Comparison of ENCODE assay signal across 17 mouse cellular contexts in the genomic region with DNA sequence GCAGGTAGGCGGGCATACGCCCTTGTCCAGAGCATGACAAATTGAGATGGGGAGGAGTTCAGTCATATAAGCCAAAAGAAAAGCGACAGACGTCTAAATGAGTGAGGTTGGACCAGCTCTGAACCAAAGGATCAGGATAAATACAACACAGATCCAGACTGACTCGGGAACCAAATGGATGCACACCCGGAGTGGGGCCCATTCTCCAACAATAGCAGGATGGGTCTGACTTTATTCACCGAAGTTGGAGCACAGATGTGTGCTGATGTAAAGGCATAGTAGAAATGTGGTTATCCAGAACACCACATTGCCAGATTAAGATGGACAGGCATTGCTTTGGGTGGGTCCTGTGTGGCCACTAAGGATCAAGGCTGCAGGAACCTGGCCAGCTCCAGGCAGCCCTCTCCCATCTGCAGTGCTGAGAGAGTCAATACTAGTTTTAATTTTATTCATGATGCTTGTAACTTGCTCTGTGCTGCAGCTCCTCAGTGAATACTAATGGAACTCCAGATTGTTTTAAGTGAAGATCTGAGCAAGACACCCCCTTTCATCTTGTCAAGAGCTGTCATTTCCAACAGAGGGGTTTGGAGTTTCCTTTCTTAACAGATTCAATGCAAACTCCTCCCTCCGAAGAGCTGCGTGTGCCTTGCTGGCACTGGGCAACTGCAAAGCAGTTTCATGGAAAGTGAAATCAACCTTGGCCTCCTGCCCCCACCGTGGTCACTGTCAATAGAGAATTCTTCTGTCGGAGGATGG.
DNase-seq lines count a peak whose midpoint lies in the region; ATAC-seq and TF ChIP-seq lines count a peak whose summit lies in the region.
"Had no signal": no experiment of that assay in that cellular context is flagged by ENCODE, and none has a peak within 500 bp of the region (broad histone marks: within the 10 kb centered on the region; RNA-seq: fewer than 3 reads in every experiment).

No protein-coding gene starts in this region.

- no peak overlapping the region for H3K9ac ChIP-seq in midbrain, embryonic 14.5 days (replicated peaks; ENCODE audit: low read length)
- no peak overlapping the region for H3K9ac ChIP-seq in intestine, embryonic 16.5 days (ENCODE audit: low read depth, low read length)
- no peak overlapping the region for H3K9ac ChIP-seq in intestine, embryonic 15.5 days
- H3K9ac ChIP-seq: embryonic facial prominence, embryonic 15.5 days; limb, embryonic 15.5 days; lung, embryonic 14.5 days had no signal

- 56% methylated on average over 11 of the region's 11 CpGs for WGBS in hindbrain, embryonic 10.5 days
- WGBS in midbrain, embryonic 14.5 days: 31% methylated on average over 11 of the region's 11 CpGs
- WGBS in intestine, embryonic 16.5 days: 71% methylated on average over 11 of the region's 11 CpGs
- 76% methylated on average over 11 of the region's 11 CpGs for WGBS in intestine, embryonic 15.5 days

- peak; percentile 43; the same call in 1 of the 2 replicates for ATAC-seq in midbrain, embryonic 14.5 days (ENCODE audit: low FRiP score, low TSS enrichment)
- ATAC-seq in intestine, embryonic 16.5 days: no peak
- no peak for ATAC-seq in intestine, embryonic 15.5 days
- ATAC-seq: activated CD4-positive, CD25-positive, alpha-beta regulatory T cell, adult 4 months had no signal

- H3K27ac ChIP-seq in layer of hippocampus, adult 2 months: peak overlapping the region; percentile 48
- H3K27ac ChIP-seq in hindbrain, embryonic 10.5 days: peak overlapping the region; percentile 64
- H3K27ac ChIP-seq in midbrain, embryonic 14.5 days (replicated peaks; ENCODE audit: low read depth, low read length): 0 out of 2 replicates have a peak overlapping the region, but pooled peaks have one; percentile 9
- no peak overlapping the region for H3K27ac ChIP-seq in intestine, embryonic 16.5 days (ENCODE audit: low read length)
- no peak overlapping the region for H3K27ac ChIP-seq in intestine, embryonic 15.5 days
- H3K27ac ChIP-seq: embryonic facial prominence, embryonic 15.5 days; left cerebral cortex, adult 2 months; limb, embryonic 15.5 days had no signal

- no peaks in the 10 kb centered on the region for H3K27me3 ChIP-seq in hindbrain, embryonic 10.5 days (ENCODE audit: insufficient read depth, poor library complexity, severe bottlenecking)
- H3K27me3 ChIP-seq in midbrain, embryonic 14.5 days (ENCODE audit: control insufficient read depth, insufficient read depth, low read length): no peaks in the 10 kb centered on the region
- H3K27me3 ChIP-seq in intestine, embryonic 16.5 days (replicated peaks; ENCODE audit: control insufficient read depth, insufficient read depth, low read length): no peaks in the 10 kb centered on the region
- H3K27me3 ChIP-seq in intestine, embryonic 15.5 days (replicated peaks): no peaks in the 10 kb centered on the region
- H3K27me3 ChIP-seq: embryonic facial prominence, embryonic 15.5 days; limb, embryonic 15.5 days had no signal

- H3K4me2 ChIP-seq in midbrain, embryonic 14.5 days (ENCODE audit: low read length): peak overlapping the region; percentile 17; the same call in 1 of the 2 replicates
- H3K4me2 ChIP-seq in intestine, embryonic 16.5 days (ENCODE audit: low read depth, low read length): no peak overlapping the region
- no peak overlapping the region for H3K4me2 ChIP-seq in intestine, embryonic 15.5 days (replicated peaks)
- H3K4me2 ChIP-seq: embryonic facial prominence, embryonic 15.5 days; limb, embryonic 15.5 days; lung, embryonic 14.5 days had no signal

- DNase-seq in layer of hippocampus, adult 2 months (ENCODE audit: low spot score in 2 of 2): peak in 1 of 2 experiments; percentile 48
- DNase-seq in layer of hippocampus, postnatal 36 days: no peak
- DNase-seq in brain, embryonic 18.5 days (ENCODE audit: low read depth, low spot score): peak; percentile 55
- DNase-seq in hindbrain, embryonic 10.5 days (ENCODE audit: low spot score): peak; percentile 14
- DNase-seq in midbrain, embryonic 14.5 days: peak; percentile 70
- DNase-seq: heart, postnatal 10 days; kidney, adult 11 months; kidney, postnatal 36 days; lung, embryonic 14.5 days; right cerebral cortex, postnatal 25 days had no signal

- no peaks in the 10 kb centered on the region for H3K9me3 ChIP-seq in hindbrain, embryonic 10.5 days
- no peaks in the 10 kb centered on the region for H3K9me3 ChIP-seq in midbrain, embryonic 14.5 days (ENCODE audit: control insufficient read depth, low read length)
- H3K9me3 ChIP-seq in intestine, embryonic 16.5 days (ENCODE audit: control insufficient read depth, low read length): no peaks in the 10 kb centered on the region
- no peaks in the 10 kb centered on the region for H3K9me3 ChIP-seq in intestine, embryonic 15.5 days
- H3K9me3 ChIP-seq: embryonic facial prominence, embryonic 15.5 days; limb, embryonic 15.5 days had no signal

- peaks cover 14% of the 10 kb centered on the region for H3K4me1 ChIP-seq in hindbrain, embryonic 10.5 days (replicated peaks)
- H3K4me1 ChIP-seq in midbrain, embryonic 14.5 days (ENCODE audit: control insufficient read depth, insufficient read depth, low read length): peaks cover 12% of the 10 kb centered on the region
- no peaks in the 10 kb centered on the region for H3K4me1 ChIP-seq in intestine, embryonic 16.5 days (ENCODE audit: control insufficient read depth, insufficient read depth, low read length)
- H3K4me1 ChIP-seq in intestine, embryonic 15.5 days (replicated peaks): no peaks in the 10 kb centered on the region
- H3K4me1 ChIP-seq: embryonic facial prominence, embryonic 15.5 days; limb, embryonic 15.5 days had no signal

- no peak overlapping the region for H3K4me3 ChIP-seq in layer of hippocampus, adult 2 months
- no peak overlapping the region for H3K4me3 ChIP-seq in hindbrain, embryonic 10.5 days
- no peak overlapping the region for H3K4me3 ChIP-seq in midbrain, embryonic 14.5 days (replicated peaks; ENCODE audit: low read depth, low read length)
- no peak overlapping the region for H3K4me3 ChIP-seq in intestine, embryonic 16.5 days (ENCODE audit: low read length)
- H3K4me3 ChIP-seq in intestine, embryonic 15.5 days (replicated peaks): no peak overlapping the region
- H3K4me3 ChIP-seq: embryonic facial prominence, embryonic 15.5 days; left cerebral cortex, adult 2 months; limb, embryonic 15.5 days; myocyte had no signal

- no peaks in the 10 kb centered on the region for H3K36me3 ChIP-seq in hindbrain, embryonic 10.5 days
- no peaks in the 10 kb centered on the region for H3K36me3 ChIP-seq in midbrain, embryonic 14.5 days (ENCODE audit: control insufficient read depth, insufficient read depth, low read length)
- H3K36me3 ChIP-seq in intestine, embryonic 16.5 days (ENCODE audit: control insufficient read depth, insufficient read depth, low read length): no peaks in the 10 kb centered on the region
- H3K36me3 ChIP-seq in intestine, embryonic 15.5 days: no peaks in the 10 kb centered on the region
- H3K36me3 ChIP-seq: embryonic facial prominence, embryonic 15.5 days; limb, embryonic 15.5 days had no signal

- no peak for TF ChIP-seq CTCF in layer of hippocampus, adult 2 months (conservative IDR thresholded peaks at IDR 0.05)

Comparison
In these comparisons a context has a peak if more than half of its experiments do, and no peak if none do; other contexts are left out.
1. DNase-seq: peak in brain, embryonic 18.5 days (single experiment), hindbrain, embryonic 10.5 days (single experiment) and midbrain, embryonic 14.5 days (single experiment); none in layer of hippocampus, postnatal 36 days (0 of 2).
2. H3K27ac ChIP-seq: peak in layer of hippocampus, adult 2 months (single experiment), hindbrain, embryonic 10.5 days (single experiment) and midbrain, embryonic 14.5 days (single experiment); none in intestine, embryonic 16.5 days (single experiment) and intestine, embryonic 15.5 days (single experiment).